Comparison of ENCODE assay signal across 12 mouse cellular contexts in genomic region chr3:89330346-89330745, GRCm38 (mm10). TPM values are rescaled to one million over a fixed set of nuclear protein-coding genes. Genes with fewer than 3 reads are reported as not detected.
"Had no signal": no experiment of that assay in that cellular context is flagged by ENCODE, and none has a peak within 500 bp of the region (broad histone marks: within the 10 kb centered on the region; RNA-seq: fewer than 3 reads in every experiment).

No protein-coding gene starts in this region.

- H3K27ac ChIP-seq: kidney, embryonic 15.5 days; liver, embryonic 12.5 days; midbrain, embryonic 12.5 days had no signal

- H3K9me3 ChIP-seq: kidney, embryonic 15.5 days; limb, embryonic 15.5 days; liver, embryonic 12.5 days; midbrain, embryonic 12.5 days had no signal

- ATAC-seq: liver, embryonic 12.5 days had no signal

- H3K4me2 ChIP-seq: kidney, embryonic 15.5 days; limb, embryonic 15.5 days; liver, embryonic 12.5 days; lung, embryonic 14.5 days; midbrain, embryonic 12.5 days had no signal

- H3K4me3 ChIP-seq: kidney, embryonic 15.5 days; limb, embryonic 15.5 days; liver, embryonic 12.5 days; midbrain, embryonic 12.5 days had no signal

- DNase-seq: kidney, adult 2 months; kidney, postnatal 14 days; lung, postnatal 10 days; right cerebral cortex, postnatal 4 days; spleen, adult 18-20 months; thymus, postnatal 36 days had no signal

- H3K9ac ChIP-seq: kidney, embryonic 15.5 days; limb, embryonic 15.5 days; liver, embryonic 12.5 days; lung, embryonic 14.5 days; midbrain, embryonic 12.5 days had no signal

- H3K36me3 ChIP-seq: liver, embryonic 12.5 days had no signal

- H3K27me3 ChIP-seq: limb, embryonic 15.5 days had no signal

RNA-seq across cellular contexts. Expression of gene Dcst2, which starts 31.4 kb away (rescaled TPM):
- polyA plus RNA-seq: thymus, postnatal 0 days had no signal

RNA-seq across cellular contexts. Expression of gene Dcst1, which starts 34.7 kb away (rescaled TPM):
- polyA plus RNA-seq: liver, embryonic 12.5 days had no signal
